Mouse (Mus musculus): ENCODE measurements around the gene Blvrb.

Gene Blvrb

DNA sequence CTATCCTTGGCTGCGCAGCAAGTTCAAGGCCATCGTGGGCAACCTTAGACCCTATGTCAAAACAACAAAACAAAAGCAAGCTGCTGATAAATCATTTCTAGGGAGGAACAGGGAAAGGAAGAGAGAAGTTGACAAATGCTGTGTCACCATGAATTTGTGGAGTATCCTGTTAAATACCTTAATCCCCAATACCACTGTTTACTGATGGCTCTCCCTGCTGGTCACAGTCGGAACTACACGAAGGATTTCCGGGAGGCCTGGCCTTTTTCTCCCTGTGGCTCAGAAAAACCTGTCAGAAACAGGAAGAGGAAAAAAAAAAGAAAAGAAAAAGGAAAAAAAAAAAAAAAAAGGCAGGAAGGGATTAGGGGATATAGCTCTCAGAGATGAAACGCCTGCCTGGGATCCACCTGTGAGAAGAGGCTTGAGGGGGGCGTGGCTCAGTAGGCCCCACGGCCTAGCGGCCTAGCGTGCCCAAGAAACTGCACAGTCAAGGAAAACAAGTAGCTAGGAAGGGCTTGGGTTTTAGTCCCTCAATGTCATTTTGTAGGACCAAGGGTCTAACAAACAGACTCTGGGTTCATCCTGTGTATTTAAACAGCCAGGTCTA is 1.6 kb downstream of the Blvrb start:
- peak; percentile 80 to 87 for DNase-seq

- DNase-seq: no peak
These were observed 3.6 kb downstream of the Blvrb start for GRCm38 (mm10) chr7:27451359-27451758.

- DNase-seq: no peak
These were observed 4.5 kb downstream of the Blvrb start for GRCm38 (mm10) chr7:27452206-27452770.

GRCm38 (mm10) chr7:27454461-27455121 is 6.8 kb downstream of the Blvrb start:
- DNase-seq: no peak

- DNase-seq: no peak
These were observed 7.5 kb downstream of the Blvrb start for GRCm38 (mm10) chr7:27455273-27455672.

DNA sequence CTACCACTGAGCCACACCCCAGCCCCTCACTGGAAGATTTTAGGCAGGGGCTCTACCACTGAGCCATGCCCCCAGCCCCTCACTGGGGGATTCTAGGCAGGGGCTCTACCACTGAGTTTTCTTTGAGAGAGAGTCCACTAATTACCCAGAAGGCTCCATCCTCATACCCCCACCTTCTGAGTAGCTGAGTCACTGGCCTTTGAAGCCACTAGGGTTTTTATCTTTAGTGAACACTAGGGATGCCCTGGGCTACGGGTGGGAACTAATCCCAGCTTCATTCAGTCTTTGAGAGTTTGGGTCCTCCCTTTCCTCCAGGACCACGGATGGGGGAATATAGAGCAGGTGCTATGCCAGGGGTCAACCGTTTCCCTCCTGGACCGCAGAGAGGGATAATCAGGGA is 10.8 kb downstream of the Blvrb start:
- DNase-seq: no peak

GRCm38 (mm10) chr7:27459640-27460039 is 11.9 kb downstream of the Blvrb start:
- DNase-seq: no peak

GRCm38 (mm10) chr7:27460477-27460876 is 12.7 kb downstream of the Blvrb start:
- DNase-seq: no peak

- DNase-seq: peak; percentile 25 to 52
These were observed 19.9 kb downstream of the Blvrb start for GRCm38 (mm10) chr7:27467648-27468047.

DNA sequence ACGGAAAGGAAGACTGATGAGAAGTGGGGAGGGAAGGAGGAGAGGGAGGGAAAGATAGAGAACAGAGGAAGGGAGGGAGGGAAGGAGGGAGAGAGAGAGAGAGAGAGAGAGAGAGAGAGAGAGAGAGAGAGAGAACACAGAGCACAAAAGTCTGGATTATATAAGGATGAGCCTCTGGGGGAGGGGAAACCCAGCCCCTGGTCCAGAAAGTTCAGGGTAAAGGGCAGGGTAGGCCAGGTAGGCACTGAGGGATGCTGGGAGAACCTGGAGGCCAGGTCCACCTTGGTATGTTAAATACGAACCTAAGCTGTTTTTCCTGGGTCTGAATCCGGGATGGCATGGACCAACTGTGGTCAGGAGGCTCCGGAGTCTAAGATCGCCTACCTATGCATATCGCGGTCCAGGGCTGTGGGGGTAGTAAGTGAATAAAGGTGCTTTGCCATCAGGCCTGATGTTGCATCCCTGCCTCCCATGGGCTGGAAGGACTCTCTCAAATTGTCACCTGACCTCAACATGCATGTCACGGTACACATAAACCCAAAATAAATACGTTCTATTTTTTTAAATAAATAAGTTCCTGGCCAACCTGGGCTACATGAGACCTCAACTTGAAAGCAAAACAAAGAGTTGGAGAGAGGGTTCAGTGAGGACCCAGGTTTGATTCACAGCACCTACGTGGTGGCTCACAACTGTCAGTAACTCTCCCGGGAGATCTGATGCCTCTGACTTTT is 23.8 kb downstream of the Blvrb start:
- DNase-seq: no peak

DNA sequence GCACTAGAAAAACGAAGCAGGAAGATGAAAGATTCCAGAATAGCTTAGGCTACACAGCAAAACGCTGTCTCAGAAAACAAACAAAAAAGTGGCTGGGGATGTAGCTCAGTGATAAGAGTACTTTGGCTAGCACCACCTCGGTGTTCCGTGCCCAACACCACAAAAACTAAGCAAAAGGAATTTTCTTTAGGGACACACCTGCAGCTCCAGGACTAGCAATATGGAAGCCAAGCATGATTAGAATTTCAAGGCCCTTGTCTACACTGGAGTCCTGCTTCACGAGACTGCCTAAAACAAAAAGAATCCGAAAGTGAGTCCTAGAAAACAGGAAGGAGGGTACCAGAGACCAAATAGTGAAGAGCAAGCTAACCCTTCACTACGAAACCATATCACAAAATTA is 24.8 kb downstream of the Blvrb start:
- DNase-seq: peak in 1 of 2 experiments; percentile 22

- peak; percentile 100 for DNase-seq
These were observed 25.5 kb downstream of the Blvrb start, which contains the start of gene Sertad3 for GRCm38 (mm10) chr7:27473156-27473834. TSS of gene Sertad3 (plus strand) at chr7:27473768.

DNA sequence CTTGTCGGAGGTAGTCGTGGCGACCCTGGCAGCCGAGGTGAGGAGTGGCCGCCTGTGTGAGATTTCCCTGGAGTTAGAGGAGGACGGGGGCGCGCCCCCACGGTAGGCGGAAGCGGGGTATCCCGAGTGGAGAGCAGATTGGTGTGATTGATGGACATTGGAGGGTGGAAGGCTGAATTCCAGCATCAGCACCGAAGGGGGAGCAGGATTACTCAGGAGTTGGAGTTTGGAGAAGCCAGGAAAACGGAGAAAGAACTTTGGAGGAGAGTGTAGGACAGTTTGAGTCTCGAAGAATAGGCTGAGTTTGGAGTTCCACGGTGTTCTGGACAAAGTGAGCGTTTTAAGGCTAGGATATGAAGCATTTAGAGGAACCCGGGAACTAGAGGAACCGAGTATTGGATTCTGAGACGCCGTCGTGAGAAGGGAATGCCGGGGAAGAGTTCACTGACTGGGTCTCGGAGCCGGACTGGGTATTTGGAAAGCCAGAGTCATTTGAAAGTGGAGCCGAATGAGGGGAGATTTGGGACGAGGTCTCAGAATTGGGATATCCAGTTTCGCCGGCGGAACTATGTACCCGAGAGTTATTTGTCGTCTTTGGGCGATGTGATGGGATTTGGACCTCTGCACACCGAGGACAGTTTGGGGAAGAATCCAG is 26.2 kb downstream of the Blvrb start:
- DNase-seq: no peak

- DNase-seq: peak; percentile 94 to 98
These were observed 26.7 kb downstream of the Blvrb start for GRCm38 (mm10) chr7:27474490-27474954.

DNA sequence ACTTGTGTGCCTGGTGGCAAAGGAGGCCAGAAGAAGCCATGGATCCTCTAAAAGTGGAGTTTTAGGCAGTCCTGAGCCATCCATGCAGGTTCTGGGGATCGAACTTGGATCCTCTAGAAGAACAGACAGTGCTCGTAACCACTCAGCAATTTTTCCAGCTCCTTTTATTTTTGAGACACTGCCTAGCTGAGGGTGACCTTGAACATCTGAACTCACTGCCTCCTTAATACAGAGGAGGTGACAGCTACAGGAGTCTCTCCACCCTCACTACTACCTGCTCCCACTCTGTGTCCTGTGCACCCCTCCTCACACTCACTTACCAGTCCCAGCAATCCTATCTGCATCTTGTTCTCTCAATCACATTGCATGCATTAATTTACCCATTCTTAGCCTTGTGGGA is 27.8 kb downstream of the Blvrb start:
- DNase-seq: no peak

- no peak for DNase-seq
These were observed 28.4 kb downstream of the Blvrb start for GRCm38 (mm10) chr7:27476098-27476635.

DNA sequence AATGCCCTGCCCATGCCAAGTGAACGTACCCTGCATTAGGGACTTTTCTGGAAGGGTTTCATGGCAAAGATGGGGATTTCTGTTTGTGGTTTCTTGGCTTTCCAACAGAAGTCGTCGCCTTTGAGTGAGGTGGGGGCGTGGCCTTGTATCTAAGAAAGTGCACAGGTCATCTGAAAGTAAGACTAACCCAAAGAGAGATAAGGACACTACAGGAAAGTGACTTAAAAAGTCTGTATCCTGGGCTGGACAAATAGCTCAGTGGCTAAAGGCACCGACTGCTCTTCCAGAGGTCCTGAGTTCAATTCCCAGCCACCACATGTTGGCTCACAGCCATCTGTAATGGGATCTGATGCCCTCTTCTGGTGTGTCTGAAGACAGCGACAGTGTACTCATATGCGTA is 30.8 kb downstream of the Blvrb start:
- no peak for DNase-seq

DNA sequence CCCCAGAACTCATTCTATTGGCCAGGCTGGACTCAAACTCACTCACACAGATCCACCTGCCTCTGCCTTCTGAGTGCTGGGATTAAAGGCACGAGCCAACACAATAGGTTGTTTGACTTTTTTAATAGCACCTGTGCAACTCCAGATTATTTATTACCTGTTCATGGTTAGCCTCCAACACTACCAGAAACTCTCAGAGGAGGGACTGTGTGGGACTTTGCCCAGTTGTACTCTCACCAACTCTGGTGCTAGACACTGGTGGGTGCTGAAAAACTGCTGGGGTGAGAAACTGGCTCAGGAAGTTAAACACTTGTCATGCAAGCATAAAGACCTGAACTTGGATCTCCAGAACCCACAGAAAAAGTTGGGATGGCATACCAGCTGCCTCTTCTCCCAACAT is 32.0 kb downstream of the Blvrb start:
- DNase-seq: no peak

- no peak for DNase-seq
These were observed 32.7 kb downstream of the Blvrb start for GRCm38 (mm10) chr7:27480506-27480905.

GRCm38 (mm10) chr7:27480927-27481626 is 33.3 kb downstream of the Blvrb start:
- DNase-seq: peak in 1 of 2 experiments; percentile 22

DNA sequence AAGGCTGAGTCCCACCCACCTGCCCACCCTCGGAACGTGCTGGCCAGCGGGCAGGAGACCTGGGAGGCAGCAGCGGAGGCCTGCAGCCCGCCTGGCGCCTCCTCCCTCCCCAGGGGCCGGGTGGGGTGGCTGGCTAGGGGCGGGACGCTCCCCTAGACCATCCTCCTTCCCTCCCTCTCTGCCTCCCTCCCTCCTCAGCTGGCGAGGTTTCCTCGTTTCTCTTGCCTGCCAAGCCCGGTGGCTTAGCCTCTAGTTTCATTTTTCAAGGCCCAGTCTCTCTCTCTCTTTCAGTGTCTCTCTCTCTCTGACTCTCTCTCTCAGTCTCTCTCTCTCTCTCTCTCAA is 33.8 kb downstream of the Blvrb start:
- DNase-seq: peak; percentile 80 to 86

DNA sequence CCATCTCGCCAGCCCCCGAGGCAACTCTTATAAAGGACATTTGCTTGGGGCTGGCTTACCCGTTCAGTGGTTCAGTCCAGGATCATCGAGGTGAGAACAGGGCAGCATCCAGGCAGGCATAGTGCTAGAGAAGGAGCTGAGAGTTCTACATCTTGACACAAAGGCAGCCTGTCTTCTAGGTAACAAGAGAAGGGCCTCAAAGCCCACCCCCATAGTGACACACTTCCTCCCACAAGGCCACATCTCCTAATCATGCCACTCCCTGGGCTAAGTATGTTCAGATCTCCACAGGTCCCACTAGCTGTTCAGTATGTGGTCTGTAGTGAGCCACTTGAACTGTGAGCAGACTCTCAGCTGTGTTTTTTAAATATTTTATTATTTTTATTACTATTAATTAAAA is 36.1 kb downstream of the Blvrb start:
- no peak for DNase-seq
